Mouse (Mus musculus): ENCODE measurements around the gene Gorasp2.

The Gorasp2 gene

GRCm38 (mm10) chr2:70657083-70657482 is 4.3 kb upstream of the Gorasp2 start:
- DNase-seq (ENCODE audit: inconsistent age in 2 of 2, low spot score in 1 of 2): no peak

- DNase-seq (ENCODE audit: inconsistent age in 2 of 2, low spot score in 1 of 2): no peak
Observed at GRCm38 (mm10) chr2:70661715-70662495, 529 bp downstream of the Gorasp2 start, which contains the start of gene Gm26558. Gm26558 (minus strand) TSS chr2:70662108.

- DNase-seq (ENCODE audit: inconsistent age in 2 of 2, low spot score in 1 of 2): no peak
Observed at GRCm38 (mm10) chr2:70663764-70664163, 2.4 kb downstream of the Gorasp2 start.

DNA sequence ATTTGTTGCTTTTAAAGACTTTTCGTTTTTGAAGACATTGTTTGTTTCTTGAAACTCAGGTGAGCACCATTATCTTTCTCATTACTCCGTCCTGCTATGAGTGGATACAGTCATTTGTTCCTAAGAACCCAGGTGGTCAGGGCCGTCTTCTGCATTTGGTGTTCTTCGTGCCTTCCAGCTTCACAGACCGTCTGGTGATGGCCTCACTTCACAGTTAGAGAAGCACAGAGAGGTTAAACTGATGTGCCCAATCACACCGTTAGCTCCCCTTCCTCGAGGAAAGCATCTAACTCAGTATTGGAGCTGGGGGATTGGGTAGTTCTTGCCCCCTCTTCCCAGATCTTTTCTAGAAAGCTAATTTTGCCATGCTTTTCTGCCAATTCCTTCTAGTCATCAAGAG is 5.6 kb downstream of the Gorasp2 start:
- DNase-seq (ENCODE audit: inconsistent age in 2 of 2, low spot score in 1 of 2): no peak

GRCm38 (mm10) chr2:70669241-70669640 is 7.9 kb downstream of the Gorasp2 start:
- no peak for DNase-seq (ENCODE audit: inconsistent age in 2 of 2, low spot score in 1 of 2)

DNA sequence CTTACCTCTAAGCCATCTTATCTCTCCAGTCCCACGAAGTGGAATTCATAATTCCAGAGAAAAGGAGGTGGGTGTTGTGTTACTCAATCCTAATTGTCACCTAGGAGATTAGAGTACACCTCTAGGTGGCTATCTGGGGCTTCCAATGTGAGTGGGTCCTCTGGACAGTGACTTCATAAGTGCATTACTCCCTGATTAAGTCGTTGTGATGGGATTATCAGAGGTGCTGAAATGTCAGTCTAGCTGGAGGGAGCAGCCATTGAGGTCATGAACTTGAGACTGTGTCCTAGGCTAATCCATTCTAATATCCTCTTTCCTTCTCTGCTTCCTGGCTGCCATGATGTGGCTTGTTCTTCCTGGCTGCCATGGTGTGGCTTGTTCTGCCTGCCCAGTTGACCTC is 8.5 kb downstream of the Gorasp2 start:
- DNase-seq (ENCODE audit: inconsistent age in 2 of 2, low spot score in 1 of 2): no peak

DNA sequence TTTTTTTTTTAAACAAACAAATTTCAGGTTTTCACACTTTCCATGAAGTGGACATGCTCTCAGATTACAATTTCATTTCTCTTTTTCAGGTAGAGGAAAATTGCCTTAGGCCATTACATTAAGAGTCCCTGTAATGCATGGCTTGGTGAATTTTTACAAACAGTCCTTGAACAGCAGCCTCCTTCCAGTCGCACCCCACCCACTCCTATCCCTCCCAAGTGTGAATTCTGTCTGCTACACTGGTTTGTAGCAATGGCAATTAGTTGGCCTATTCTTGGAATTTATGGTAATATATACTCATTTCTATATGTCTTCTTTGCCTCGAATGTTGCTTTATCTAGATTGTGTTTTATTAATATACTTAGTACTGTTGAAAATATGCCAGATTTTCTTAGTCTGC is 11.1 kb downstream of the Gorasp2 start:
- no peak for DNase-seq (ENCODE audit: inconsistent age in 2 of 2, low spot score in 1 of 2)

DNA sequence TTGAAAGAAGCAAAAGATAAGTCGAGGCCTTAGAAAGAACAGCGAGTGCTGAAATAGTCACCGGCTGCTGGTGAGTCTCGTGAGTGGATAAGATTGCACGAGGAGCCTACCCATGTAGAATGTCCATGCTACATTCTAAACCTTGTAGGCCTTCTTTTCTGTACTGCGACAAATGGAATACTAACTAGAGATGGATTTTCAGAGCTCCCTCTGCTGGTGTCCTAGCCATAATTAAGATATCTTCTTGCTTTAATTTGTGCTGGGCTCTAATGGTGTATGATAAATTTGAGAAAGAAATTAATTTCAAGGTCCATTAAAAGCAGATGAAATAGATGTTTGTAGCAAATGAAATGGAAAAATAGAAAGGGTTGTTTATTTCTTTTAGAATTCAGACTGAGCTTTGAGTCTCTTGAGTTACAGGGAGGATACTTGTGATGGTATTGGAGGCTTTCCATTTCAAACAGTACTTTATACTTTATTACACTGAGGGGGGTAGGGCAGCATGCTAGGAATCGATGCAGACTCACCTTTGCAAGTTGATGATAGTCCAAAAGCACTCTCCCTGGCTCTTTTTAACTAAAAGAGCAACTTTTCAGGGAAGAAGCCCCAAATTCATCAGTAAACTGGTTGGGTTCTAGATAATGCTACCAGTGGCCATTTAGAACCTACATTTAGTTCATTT is 12.2 kb downstream of the Gorasp2 start:
- DNase-seq (ENCODE audit: inconsistent age in 2 of 2, low spot score in 1 of 2): no peak

GRCm38 (mm10) chr2:70682324-70682723 is 20.9 kb downstream of the Gorasp2 start:
- DNase-seq (ENCODE audit: inconsistent age in 2 of 2, low spot score in 1 of 2): no peak

GRCm38 (mm10) chr2:70688454-70689078 is 27.2 kb downstream of the Gorasp2 start:
- DNase-seq (ENCODE audit: inconsistent age in 2 of 2, low spot score in 1 of 2): no peak

DNA sequence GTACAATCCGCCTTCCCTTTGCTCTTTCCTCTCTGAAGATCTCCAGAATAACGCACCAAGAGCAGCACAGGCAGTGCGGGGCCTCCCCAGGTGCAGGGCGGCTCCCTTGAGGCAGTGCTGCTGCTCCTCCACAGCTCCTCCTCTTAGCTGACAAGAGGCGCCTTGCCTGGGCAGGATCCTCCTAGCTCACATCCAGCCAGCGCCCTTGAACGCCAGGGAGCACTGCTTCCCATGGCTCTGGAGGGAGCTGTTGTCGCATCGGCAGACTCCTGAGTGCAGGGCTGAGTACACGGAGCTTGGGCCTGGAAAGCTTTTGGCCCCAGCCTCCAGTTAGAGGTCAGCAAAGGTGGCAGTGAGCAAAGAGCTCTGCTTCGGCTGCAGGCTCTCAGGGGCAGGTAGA is 28.8 kb downstream of the Gorasp2 start:
- DNase-seq (ENCODE audit: inconsistent age in 2 of 2, low spot score in 1 of 2): no peak

GRCm38 (mm10) chr2:70695712-70696111 is 34.3 kb downstream of the Gorasp2 start:
- no peak for DNase-seq (ENCODE audit: inconsistent age in 2 of 2, low spot score in 1 of 2)

- peak; percentile 32 to 74 for DNase-seq (ENCODE audit: inconsistent age in 2 of 2, low spot score in 1 of 2)
Observed at GRCm38 (mm10) chr2:70700851-70701250, 39.5 kb downstream of the Gorasp2 start.

GRCm38 (mm10) chr2:70701571-70701970 is 40.2 kb downstream of the Gorasp2 start:
- peak in 1 of 2 experiments; percentile 25 for DNase-seq (ENCODE audit: inconsistent age in 2 of 2, low spot score in 1 of 2)

DNA sequence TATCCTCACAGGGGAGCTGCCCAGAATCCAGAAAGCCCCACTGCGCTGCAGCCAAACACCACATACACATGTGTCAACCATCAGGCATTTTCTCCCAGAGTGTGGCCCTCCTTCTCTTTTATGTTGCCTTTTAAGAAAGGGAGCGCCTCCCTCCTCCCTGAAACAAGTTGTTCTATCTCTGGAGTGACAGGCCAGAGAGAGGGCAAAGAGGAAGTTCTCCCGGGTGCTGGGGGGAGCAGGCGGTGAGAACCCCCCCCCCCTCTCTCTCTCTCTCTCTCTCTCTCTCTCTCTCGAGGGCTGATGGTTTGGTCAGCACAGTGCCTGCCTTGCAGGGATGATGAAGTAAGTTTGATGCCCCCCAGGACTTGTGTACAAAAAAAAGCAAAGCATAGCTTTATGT is 41.0 kb downstream of the Gorasp2 start:
- DNase-seq (ENCODE audit: inconsistent age in 2 of 2, low spot score in 1 of 2): no peak

DNA sequence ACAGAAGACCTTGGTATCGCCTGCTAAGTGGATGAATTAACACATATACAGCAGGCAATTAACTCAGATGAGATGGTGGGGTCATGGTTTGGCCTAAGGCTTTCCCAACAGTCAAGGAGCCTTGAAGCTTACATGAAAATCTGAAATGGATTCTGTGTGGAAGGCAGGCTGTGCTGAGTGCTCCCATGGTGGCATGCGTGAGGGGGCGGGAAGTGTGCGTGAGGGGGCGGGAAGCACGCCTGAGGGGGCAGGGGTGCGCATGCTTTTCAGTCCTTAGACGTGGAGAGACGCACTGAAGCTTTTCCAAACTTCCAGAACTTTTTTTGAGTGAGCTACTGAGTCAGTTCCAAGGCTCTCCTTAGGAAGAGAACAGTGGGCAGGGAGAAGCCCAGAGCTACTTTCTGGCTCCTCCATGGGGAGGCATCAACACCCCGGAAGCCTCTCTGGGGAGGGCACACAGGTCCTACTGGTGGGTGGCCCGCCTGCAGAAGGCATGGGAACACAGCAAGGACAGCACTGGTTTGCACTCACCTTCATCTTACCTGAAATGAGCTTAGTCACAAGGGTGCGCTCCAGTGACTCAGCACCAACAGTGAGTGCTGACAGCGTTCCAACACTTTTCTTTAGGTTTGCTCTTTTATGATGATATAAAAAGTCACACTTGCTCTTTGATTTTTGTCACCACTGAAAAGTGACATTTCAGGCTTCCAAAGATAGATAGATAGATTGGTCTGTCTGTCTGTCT is 47.8 kb downstream of the Gorasp2 start:
- no peak for DNase-seq (ENCODE audit: inconsistent age in 2 of 2, low spot score in 1 of 2)

GRCm38 (mm10) chr2:70710236-70710635 is 48.9 kb downstream of the Gorasp2 start:
- peak in 1 of 2 experiments; percentile 46 for DNase-seq (ENCODE audit: inconsistent age in 2 of 2, low spot score in 1 of 2)

GRCm38 (mm10) chr2:70710878-70711277 is 49.5 kb downstream of the Gorasp2 start:
- DNase-seq (ENCODE audit: inconsistent age in 2 of 2, low spot score in 1 of 2): no peak

DNA sequence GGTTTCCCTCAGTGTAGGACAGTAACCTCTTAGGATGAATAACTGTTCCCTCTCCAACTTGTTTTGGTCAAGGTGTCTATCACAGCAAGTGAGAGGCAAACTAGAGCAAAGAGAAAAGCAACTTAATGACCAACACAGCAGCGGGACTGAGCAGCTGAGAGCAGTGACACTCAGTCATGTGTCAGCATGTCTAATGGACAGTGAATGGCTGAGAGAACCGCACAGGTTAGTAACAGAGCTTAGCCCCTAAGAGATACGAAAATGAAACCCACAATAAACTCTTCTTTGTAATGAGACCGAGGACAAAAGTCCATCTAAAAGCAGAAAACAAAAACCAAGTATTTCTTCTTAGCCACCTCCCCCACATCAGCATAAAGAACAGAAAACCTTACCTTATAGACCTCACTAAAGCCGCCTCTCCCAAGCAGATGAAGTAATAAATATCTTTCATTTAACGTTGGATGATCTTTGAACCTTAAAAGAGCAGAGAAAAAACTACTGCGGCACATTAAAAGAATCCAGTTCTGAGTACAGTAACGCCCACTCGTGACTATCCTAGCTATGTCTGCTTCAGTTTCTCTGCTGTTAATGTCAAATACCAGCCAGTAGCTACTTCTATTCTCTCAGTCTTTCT is 62.4 kb downstream of the Gorasp2 start:
- no peak for DNase-seq (ENCODE audit: inconsistent age in 2 of 2, low spot score in 1 of 2)

- no peak for DNase-seq (ENCODE audit: inconsistent age in 2 of 2, low spot score in 1 of 2)
Observed at GRCm38 (mm10) chr2:70727089-70727488, 65.7 kb downstream of the Gorasp2 start.

DNA sequence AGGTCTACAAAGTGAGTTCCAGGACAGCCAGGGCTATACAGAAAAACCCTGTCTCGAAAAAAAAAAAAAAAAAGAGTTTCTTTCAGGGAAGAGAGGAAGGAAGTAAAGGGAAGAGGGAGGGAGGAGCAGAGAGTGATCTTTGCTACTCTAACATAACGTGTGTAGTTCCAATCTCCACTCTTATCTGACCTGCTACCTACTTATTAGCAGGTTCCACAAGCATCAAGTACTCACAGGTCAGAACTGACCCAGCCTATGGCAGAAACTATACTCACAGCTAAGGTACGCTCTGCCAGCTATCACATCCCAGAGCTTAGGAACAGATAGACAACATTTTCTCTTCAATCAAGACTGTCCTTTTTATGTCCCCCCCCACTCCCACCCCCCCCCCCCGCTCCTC is 74.2 kb downstream of the Gorasp2 start:
- DNase-seq (ENCODE audit: inconsistent age in 2 of 2, low spot score in 1 of 2): no peak
